ENCODE assay signal across 23 mouse cellular contexts in the genomic region with DNA sequence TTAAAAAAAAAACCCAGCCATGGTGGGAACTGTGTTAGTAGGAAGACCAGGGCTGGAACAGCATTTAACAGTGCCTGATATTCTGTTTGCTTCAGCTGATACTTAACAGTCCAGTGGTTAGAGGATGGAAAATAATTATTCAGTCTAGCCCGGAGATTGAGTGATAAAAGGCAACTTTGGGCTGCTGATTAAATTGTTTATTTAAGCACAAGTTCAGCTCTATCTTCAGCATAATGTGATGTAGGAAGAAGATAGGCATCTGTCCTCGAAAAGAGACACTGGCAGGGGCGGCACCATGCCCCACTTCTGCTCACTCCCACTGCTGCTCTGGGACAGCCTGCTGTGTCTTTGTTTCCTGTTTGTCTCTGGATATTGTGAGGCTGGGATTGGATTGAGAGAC.
DNase-seq lines count a peak whose midpoint lies in the region; ATAC-seq and TF ChIP-seq lines count a peak whose summit lies in the region.
"Had no signal": no experiment of that assay in that cellular context is flagged by ENCODE, and none has a peak within 500 bp of the region (broad histone marks: within the 10 kb centered on the region; RNA-seq: fewer than 3 reads in every experiment).

No protein-coding gene starts in this region.

- H3K27me3 ChIP-seq in lung, postnatal 0 days (replicated peaks; ENCODE audit: insufficient read depth, low read length) = no peaks in the 10 kb centered on the region
- H3K27me3 ChIP-seq: embryonic facial prominence, embryonic 15.5 days; heart, embryonic 12.5 days; hindbrain, embryonic 15.5 days had no signal

- DNase-seq in lung, postnatal 0 days (ENCODE audit: low spot score) = peak; percentile 5
- DNase-seq in lung, postnatal 14 days = no peak
- peak; percentile 41 for DNase-seq in MN1 (ENCODE audit: low spot score)
- peak; percentile 2 for DNase-seq in mesoderm, embryonic 11.5 days (ENCODE audit: low read depth, low spot score)
- no peak for DNase-seq in heart, postnatal 36 days
- DNase-seq in cerebellum, postnatal 25 days = no peak
- DNase-seq: adrenal gland, postnatal 25 days; B cell, adult 2 months; cerebellum, adult 18-20 months; cerebellum, postnatal 10 days; embryo, embryonic 11 days; gastrocnemius, adult 2 months; gastrocnemius, postnatal 25 days had no signal

- H3K27ac ChIP-seq in lung, postnatal 0 days (ENCODE audit: low read length) = no peak overlapping the region
- H3K27ac ChIP-seq: embryonic facial prominence, embryonic 15.5 days; forebrain, embryonic 10.5 days; gastrocnemius, adult 2 months; hindbrain, embryonic 15.5 days had no signal

- intact Hi-C loops in heart, postnatal 36 days (cut with DNase I) = no loop called here

- H3K4me1 ChIP-seq in lung, postnatal 0 days (ENCODE audit: insufficient read depth, low read depth, low read length) = no peaks in the 10 kb centered on the region
- H3K4me1 ChIP-seq: embryonic facial prominence, embryonic 15.5 days; forebrain, embryonic 10.5 days; heart, embryonic 12.5 days; hindbrain, embryonic 15.5 days had no signal

- 34% methylated on average over 3 of the region's 3 CpGs for WGBS in lung, postnatal 0 days

- H3K9ac ChIP-seq in lung, postnatal 0 days (replicated peaks; ENCODE audit: low read depth) = no peak overlapping the region
- H3K9ac ChIP-seq: embryonic facial prominence, embryonic 15.5 days; heart, embryonic 12.5 days; hindbrain, embryonic 15.5 days had no signal

- no peaks in the 10 kb centered on the region for H3K9me3 ChIP-seq in lung, postnatal 0 days (ENCODE audit: low read length)
- H3K9me3 ChIP-seq: embryonic facial prominence, embryonic 15.5 days; forebrain, embryonic 10.5 days; G1E; heart, embryonic 12.5 days; hindbrain, embryonic 15.5 days had no signal

- H3K4me3 ChIP-seq in lung, postnatal 0 days (ENCODE audit: low read depth, low read length) = no peak overlapping the region
- H3K4me3 ChIP-seq: embryonic facial prominence, embryonic 15.5 days; erythroblast, embryonic 14.5 days; forebrain, embryonic 10.5 days; gastrocnemius, adult 2 months; heart, embryonic 12.5 days; hindbrain, embryonic 15.5 days had no signal

- TF ChIP-seq EP300 in lung, postnatal 0 days (IDR thresholded peaks at IDR 0.05) = no peak

- no peak for TF ChIP-seq CTCF in lung, postnatal 0 days (IDR thresholded peaks at IDR 0.05)

- H3K36me3 ChIP-seq in lung, postnatal 0 days (ENCODE audit: insufficient read depth, low read length) = no peaks in the 10 kb centered on the region
- H3K36me3 ChIP-seq: embryonic facial prominence, embryonic 15.5 days; forebrain, embryonic 10.5 days; G1E; heart, embryonic 12.5 days; hindbrain, embryonic 15.5 days had no signal

- H3K4me2 ChIP-seq in lung, postnatal 0 days (replicated peaks; ENCODE audit: low read depth, low read length) = no peak overlapping the region
- H3K4me2 ChIP-seq: embryonic facial prominence, embryonic 15.5 days; heart, embryonic 12.5 days; hindbrain, embryonic 15.5 days had no signal

- ATAC-seq in lung, postnatal 0 days = peak; percentile 26; the same call in 1 of the 2 replicates
- no peak for ATAC-seq in activated CD4-positive, CD25-positive, alpha-beta regulatory T cell, adult 4 months
- ATAC-seq: CD4-positive, CD25-positive, alpha-beta regulatory T cell, adult 4 months; forebrain, embryonic 14.5 days; inflammation-experienced regulatory T-cells, adult 6 months had no signal

Comparison
In these comparisons a context has a peak if more than half of its experiments do, and no peak if none do; other contexts are left out.
1. DNase-seq: peak in lung, postnatal 0 days (single experiment), MN1 (single experiment) and mesoderm, embryonic 11.5 days (single experiment); none in lung, postnatal 14 days (single experiment), heart, postnatal 36 days (0 of 2) and cerebellum, postnatal 25 days (0 of 2).